Mouse (Mus musculus) right cerebral cortex, adult 18-20 months (tissue): ENCODE results near the gene Sec16a.
A peak's percentile ranks its signal among the peaks of the same experiment; 100 is the strongest.
"Not testable (repeated sequence)": the region's sequence is repeated elsewhere in the genome, so short reads cannot be mapped to it uniquely, and the experiment has no call there.

Experiments used
- DNase-seq: peaks from one replicate; pipeline ENCODE4 v3.0.0; 2022; ENCODE audit warnings: mixed read lengths

Sec16a gene

DNA sequence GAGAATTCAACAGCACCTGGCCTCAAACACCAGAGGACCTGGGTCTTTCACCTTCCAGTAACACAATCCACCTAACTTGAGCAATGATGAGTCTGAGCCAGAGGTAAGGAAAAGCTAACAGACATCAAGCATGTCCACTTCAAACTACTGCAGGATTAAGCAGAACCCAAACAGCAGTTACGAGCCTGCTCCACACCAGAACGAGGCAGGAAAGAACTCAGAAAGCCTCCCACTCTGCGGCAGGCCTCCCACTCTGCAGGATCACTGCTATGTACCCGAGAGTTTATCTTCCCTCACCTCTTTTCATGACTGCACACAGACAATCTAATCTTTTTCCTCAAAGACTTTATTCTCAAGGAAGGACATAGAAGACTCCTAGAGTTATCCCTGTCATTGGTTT, 7.8 kb downstream of the Sec16a start:
- peak; percentile 70 for DNase-seq

DNA sequence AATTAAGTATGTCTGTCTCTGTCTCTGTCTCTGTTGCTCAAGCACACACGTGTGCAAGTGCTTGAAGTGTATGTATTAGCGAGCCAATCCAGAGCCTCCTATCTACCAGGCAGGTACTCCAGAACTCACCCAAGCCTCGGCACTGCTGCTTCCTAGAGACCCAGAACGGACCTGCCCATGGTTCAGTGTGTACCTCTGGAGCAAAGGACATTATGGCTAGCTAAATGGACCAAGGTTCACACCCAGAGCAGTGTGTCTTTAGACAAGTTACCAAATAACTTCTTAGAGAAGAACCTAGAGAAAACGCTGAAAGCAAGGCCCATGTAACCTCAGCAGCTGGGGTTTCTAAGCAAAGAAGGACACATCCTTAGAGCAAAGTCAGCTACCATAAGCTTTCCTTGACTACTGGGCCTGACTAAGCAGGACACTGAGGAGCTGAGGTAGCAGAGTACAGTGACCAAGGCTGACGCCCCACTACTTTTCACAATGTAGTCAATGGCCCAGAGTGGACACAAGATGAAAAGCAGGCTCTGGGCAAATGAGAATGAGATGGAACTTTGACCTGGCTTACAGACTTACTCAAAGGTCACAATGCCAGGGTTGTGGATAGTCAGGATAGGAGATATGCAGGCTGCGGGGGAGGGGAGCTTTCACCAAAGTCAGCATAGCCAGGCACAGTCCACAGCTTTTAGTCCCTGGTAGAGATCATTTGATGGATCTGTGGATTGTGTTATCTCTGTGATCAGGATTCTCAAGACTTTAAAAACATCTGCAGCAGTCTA, 10.0 kb downstream of the Sec16a start:
- no peak for DNase-seq

DNA sequence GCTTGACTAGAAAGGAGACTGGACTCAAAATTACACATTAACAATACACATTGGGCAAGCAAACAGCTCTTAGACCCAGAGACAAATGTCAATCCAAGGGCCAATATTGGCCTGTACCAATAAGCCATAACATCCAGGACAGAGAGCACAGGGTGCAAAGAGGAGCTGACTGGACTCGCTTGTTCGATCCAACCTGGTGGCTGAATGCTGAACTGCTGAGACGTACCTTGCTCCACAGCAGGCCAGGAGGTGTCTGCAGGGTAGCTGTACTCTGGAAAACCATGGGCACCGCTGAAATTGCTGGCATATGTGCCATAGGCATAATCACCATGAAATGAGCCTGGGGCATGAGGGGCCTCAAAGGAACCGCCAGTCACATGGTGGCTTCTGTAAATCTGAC, 15.2 kb downstream of the Sec16a start:
- no peak for DNase-seq

DNA sequence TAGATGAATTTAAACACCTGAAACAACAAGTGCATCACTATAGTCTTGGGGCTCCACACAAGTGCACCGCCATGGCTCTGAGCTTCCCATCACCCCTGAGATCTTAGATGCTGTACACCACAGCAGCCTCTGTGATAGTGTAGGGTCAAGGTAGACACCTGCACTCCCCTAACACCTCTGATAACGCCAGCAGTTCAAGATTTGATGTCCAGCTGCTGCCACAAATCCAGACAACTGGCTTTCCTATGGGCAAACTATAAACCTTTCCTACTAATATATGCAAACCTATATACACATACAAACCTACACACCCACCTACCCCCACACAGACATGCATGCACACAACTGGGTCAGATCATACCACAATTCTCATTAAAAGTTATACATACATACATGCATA, 20.5 kb downstream of the Sec16a start:
- no peak for DNase-seq

DNA sequence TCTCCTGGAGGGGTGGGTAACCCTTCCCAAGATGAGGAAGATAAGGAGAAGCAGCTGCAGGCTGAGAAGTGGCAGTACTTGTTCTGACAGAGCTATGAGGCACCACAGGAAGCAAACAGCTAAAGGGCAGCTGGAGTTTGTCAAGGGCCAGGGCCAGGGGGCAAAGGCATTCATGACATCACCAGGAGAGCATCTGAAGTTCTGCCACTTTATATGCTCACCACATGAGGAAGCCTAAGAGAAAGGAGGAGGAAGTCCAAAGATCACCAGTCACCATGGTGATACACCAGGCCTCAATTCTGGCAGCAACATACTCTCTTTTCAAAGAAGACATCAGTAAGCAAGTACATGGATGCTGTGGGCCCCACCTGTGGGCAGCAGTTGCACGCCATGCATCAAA, 21.9 kb downstream of the Sec16a start:
- no peak for DNase-seq

DNA sequence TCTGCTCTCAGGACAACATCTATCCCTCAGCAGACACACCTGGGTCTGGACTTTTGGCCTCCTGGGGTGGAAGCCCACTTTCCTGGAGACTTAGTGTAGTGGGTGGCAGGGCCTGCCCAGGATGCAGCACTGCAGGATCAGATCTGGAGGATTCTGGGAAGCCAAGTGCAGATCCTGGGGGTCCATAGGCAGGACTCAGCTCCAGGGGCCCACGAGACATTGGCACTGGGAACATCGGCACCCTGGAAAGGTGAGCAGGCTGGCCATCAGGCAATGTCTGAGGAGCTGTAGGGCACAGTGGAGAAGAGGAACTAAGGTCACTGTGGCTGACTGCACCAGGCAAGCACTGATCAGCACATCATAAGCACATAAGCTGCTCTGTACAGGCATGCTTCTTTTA, 23.0 kb downstream of the Sec16a start:
- no peak for DNase-seq

DNA sequence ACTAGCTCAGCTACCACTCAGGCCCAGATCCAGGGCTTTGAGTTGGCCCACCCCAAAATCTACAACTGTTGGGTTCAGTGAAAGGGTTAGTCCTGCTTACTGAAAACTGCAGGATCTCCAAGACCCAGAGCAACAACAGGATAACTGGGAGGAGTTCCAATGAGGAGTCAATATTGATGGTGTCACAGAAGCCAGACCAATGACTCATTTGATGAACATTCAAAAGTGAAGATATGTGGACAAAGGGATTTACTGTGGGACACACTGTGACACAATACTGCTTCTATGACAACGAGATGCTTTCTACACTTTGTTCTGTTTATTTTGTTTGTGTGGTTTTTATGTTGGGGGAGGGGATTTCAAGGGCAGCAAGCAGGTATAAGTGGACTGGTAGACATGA, 26.9 kb downstream of the Sec16a start:
- no peak for DNase-seq

DNA sequence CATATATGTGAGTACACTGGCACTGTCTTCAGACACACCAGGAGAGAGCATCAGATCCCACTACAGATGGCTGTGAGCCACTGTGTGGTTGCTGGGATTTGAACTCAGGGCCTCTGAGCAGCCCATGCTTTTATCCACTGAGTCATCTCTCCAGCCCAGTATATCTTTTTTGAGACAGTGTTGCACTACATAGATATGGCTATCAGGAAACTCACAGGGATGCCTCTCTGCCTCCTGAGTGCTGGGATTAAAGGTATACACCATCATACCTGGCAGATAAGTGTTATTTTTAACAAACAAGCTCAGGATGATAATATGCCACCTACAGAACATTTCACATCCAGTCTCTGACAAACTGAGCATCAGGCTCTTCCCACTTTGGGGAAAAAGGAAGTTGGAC, 27.9 kb downstream of the Sec16a start:
- DNase-seq = no peak

DNA sequence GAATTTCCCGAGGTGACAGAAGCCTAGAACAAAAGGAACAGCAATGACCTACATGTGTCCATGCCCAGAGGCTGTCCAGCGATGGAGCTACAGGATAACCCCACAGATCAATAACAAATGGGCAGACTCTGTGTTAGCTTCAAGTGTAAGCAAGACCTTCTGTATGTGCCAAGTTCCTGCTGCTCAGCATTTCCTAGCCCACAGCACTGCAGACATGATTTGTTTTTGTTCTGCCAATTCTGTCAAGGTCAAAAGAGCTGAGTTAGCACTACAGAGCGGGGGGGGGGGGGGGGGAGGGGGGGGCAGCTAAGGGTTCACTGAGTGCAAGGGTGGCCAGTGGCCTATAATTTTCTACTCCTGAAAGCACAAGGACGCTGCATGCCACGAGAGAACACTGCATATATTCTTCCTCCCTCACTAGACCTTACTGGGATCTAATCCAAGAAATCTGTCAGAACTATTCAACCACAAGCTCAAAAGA, 34.0 kb downstream of the Sec16a start:
- DNase-seq = no peak

DNA sequence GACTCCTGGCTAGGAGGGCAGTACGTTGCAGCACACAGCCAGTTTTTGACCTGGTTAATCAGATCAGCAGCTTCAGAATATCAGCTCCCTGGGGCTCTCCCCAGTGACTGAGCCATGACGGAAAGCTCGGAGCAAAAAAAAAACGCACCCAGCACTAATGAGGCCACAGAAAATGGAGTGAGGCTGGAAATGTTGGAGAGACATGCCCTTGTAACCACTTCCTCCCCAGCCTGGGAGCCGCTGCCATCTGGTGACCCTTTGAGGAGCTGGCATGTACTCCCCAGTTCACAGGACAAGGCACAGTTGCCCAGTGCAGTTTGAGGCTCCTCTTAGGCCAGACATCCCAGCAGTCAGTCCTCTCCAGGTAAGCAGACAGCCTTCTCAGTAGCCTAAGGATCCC, 34.9 kb downstream of the Sec16a start:
- DNase-seq = no peak

DNA sequence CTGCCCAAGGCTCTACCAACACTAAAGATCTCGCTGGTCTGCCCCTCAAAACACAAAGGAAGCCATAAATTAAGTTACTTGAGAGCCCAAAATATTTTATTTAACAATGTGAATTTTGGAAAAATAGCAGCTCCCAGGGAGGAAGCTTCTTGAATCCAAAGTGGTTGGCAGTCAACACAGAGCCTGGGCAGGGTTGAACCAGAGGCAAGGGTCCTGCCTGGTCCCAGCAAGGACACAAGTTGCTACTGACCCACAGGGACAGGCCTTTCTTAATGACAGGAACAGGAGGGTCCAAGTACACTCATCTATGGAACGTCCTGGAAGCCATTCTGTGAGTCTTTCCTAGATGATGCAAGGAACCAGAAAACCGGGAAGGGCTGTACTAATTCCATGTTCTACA, 35.7 kb downstream of the Sec16a start:
- DNase-seq = no peak

DNA sequence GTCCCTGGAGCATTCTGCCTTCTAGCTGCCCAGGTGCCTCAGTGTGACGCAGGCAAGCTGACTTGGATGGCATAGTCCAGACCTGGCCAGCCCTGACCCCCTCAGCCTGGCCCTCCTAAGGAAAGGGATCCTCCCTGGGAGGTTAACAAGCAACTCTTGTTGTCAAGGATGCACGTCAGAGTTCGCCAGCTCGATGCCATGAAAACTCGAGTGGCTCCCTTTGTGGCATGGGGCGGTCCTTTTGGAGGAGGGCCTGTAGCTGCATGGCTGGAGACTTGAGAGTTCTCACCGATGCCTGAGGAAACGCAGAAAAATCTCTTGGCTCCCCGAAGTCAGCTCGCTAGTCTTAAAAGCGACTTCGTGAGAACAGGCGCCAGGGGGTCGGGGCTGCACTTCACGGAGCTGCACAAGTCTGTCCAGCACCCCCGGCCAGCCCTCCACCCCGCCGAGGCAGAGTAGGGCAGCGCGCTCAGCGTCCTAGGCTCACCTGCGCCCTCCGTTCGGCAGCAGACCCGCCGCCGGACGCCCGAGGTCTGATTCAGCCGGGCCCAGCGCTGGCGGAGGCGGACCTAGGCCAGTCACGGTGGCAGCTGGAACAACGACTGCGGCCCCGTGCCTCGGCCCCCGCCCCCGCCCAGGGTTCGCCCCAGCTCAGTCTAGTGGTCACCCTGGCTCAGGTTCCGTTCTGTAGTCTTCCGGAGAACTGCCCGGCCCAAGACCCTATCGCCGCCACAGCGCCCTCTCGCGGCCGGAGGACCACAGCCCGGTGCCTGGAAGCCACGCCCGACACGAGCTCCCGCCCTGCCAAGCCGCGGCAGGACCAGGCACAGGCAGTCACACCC, 36.3 kb downstream of the Sec16a start, which contains the start of gene Inpp5e:
Inpp5e (minus strand) TSS at position 689 of the 842 bp plus-strand sequence.
- DNase-seq = peak; percentile 96

DNA sequence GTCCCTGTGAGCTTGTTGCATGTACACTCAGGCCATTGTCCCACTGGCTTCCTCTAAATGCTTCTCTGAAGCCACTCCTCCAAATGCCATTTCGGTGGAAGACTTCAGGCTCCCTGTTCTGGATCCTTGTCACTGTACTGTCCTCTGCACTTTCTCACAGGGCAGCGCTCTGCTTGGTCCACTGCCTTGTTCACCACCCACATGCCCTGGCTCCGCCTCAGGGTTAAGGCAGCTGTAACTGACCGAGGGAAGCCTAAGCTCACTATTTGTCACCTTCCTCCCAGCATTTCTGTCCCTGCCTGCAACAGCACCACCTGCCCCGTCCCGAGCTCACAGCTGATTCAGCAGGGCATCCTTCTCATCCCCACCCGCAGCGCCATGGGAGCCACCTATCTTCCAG, 41.7 kb downstream of the Sec16a start:
- DNase-seq = no peak

DNA sequence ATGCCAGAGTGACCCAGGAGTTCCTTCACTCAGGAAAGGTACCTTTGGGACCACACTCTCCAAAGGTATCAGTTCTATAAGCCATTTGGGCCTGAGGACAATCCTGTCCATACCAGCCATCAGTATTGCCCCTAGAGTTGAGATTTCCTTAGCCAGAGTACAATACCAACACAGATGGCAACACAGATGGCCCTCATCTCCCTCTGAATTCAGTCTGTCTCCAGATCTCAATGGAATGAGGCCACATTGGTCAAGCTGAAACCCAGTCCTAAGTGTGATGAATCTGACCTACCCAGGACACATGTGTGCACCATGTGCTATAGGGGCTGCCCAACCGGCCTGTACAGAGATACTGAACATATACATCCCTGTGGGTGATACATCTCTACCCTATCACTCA, 42.8 kb downstream of the Sec16a start:
- DNase-seq = no peak

DNA sequence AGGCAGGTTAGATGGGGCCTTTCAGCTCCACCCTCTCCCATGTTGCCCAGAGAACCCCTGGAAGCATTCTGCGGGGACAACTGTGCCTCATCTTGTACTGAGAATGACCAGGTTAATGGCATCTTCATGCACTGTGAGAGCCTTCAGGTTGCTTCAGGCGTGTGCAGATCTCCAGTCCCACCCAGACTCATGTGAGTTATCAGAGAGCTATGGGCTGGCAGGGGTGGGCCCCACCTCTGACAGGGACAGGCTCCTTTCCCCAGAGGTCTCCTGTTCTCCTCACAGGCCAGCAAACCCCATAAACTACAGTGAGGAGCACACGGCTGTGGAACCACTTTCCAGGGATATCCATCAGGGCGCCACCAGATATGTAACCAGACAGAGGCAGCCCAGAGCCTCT, 44.0 kb downstream of the Sec16a start:
- no peak for DNase-seq

DNA sequence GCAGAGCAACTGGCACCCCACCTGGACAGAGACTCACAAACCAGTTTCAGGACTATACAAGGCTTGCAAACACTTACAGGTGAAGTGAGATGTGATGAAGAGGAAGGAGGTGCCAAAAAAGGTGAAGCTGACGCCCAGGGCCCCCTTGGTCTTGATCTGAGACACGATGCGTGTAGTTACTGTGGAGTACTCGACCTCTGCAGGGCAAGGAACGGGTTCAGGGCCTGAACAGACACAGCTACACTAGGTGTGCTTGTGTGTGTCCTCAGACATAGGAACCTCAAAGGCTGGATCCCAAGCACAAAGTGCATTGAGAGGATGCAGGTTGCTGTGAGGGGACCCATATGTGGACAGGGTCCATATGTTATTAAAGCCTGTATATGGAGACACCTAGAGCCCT, 44.7 kb downstream of the Sec16a start:
- DNase-seq = no peak

DNA sequence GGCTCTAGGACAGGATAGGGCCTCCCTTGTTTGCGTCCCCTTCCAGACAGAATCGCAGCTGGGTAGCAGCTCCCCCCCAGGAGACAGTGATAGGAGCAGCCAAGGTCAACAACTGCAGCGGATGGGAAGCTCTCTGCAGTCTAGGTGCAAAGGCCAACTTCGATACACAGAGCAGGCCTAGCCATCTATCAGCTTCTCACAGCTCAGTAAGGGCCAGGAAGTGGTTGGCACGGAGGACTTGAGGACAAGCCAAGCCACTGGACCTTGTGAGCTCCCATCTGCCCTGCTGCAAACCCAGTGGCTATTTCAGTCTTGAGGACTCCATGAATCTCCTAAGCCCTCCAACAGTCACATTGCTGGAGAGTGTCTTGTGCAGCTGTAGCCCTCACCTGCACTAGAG, 45.4 kb downstream of the Sec16a start:
- no peak for DNase-seq

DNA sequence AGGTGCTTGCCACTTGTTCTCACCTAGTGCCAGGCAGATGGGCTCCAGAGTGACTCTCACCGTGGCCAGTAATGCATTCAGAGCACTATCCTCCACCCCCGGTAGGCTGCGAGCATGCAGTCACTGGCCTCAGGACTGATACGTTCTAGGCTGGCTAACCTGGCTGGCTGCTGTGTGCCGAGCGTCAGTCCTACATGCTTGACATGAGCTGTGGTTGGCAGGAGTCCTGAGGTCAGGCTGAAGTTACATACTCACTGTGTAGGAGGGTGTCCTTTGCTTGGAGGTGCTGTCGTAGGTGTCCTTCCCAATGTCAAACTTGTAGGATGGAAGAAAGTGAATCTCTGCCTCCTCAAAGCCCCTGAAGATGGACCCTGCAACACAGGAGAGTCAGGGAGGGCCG, 46.0 kb downstream of the Sec16a start:
- no peak for DNase-seq

DNA sequence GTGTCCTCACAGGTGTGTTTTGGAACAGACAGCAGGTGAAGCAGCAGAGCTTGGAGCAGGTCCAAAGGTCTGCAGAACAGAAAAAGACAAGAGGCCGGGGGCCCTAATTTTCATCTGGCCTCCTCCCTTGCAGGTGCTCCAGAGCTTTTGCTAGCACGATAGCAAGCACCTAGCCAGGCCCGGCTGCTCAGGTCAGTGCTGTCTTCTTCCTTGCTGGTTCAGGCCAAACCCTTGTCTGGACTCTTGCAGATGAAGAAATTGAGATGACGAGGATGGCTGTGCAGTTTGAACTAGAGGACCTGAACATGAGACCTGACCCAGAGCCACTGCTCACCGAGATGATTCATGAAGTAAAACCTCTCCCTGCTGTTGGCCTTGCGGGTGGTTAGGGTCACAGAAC, 53.4 kb downstream of the Sec16a start:
- DNase-seq = no peak

DNA sequence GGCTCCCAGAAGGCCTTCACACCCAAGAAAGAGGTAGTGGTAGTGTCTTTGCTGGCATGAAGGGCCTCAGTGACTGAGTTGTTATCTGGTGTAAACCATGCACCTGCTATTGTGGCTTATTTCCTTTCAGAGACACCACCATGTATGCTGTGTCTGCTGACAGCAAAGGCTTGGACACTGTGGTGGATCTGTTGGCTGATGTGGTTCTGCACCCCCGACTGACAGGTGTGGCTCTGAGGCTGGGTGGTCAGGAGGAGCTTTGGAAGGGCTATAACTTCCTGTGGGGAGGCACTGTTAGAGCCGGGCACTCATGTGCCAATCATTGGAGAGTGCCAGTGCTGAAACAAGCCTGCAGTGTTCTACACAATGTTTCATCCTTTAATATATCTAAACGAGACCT, 54.1 kb downstream of the Sec16a start:
- no peak for DNase-seq

DNA sequence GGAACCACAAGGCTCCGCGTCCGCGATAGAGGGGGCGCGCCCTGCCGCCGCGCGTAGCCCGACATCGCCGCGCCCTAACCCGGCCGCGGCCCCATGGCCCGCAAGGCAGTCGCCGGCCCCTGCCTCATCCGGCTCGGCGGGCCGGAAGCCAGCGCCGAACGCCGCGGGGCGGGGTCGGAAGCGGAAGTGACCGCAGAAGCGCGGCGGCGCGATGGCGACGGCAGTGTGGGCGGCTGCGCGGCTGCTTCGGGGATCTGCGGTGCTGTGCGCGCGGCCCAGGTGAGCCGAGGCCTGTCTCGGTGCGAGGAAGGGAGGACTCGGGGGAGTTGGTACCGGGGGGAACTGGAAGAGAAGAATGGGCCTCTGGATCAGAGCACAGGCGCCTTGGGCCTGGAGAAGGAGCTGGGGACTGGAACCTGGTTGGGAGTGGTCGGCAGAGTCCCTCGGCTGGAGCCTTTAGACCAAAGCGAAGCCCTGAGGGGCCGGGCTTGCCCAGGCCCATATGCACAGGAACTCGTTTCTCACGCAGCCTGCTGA, 55.8 kb downstream of the Sec16a start, which contains the start of the genes Entr1 and Pmpca:
Entr1 (minus strand) TSS at position 163 of the 537 bp plus-strand sequence.
Pmpca (plus strand) TSS at position 186 of the 537 bp plus-strand sequence.
- peak; percentile 90 for DNase-seq

DNA sequence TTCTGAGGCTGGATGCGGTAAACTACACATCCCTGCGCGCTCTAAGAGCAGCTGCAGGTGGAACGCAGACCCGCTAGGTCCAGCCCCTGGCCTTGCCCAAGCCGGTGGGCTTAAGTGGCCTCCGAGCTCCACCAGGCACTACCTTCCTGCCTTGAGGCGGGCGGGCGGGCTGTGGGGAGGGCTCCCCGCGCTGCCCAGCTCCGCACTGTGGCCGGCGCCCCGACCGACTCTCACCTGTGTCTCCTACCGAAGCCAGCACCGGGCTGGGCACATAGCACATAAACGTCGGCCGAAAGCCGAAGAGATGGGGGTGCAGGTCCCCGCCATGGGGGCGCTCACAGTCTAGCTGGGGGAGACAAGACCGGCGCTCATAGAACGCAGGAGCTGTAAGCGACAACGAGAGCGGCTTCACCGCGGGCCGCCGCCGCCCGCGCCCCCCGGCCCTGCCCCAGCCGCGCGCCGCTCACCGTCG, 56.3 kb downstream of the Sec16a start:
- DNase-seq = no peak

DNA sequence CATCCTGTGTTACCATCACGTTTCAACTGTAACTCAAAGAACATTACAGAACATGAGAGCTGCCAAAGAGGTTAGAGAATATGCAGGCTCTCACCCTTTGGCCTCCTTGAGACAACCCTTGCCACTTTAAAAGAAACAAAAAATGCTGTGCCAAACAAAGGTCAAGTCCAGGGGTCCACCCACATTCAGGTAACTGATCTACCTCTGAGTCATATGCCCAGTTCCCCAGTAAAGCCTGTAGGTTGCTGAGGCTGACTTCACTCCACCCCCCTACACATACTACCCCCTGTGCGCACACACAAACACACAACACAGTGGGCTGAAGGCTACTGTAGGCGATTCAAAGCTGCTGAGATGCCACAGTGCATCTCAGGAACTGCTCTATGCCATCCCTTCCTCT, 57.3 kb downstream of the Sec16a start:
- DNase-seq = no peak

DNA sequence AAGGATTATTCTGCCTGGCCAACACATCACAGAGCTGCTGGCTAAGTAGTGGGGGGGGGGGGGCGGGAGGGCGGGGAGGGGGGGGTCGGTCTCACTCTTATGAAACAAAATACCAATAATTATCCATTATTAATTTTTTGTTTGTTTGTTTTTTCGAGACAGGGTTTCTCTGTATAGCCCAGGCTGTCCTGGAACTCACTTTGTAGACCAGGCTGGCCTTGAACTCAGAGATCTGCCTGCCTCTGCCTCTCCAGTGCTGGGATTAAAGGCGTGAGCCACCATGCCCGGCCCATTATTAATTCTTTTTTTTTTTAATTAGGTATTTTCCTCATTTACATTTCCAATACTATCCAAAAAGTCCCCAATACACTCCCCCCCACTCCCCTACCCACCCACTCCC, 64.1 kb downstream of the Sec16a start:
- not testable (repeated sequence) for DNase-seq
